Comparison of ENCODE assay signal across 10 mouse cellular contexts in the genomic region with DNA sequence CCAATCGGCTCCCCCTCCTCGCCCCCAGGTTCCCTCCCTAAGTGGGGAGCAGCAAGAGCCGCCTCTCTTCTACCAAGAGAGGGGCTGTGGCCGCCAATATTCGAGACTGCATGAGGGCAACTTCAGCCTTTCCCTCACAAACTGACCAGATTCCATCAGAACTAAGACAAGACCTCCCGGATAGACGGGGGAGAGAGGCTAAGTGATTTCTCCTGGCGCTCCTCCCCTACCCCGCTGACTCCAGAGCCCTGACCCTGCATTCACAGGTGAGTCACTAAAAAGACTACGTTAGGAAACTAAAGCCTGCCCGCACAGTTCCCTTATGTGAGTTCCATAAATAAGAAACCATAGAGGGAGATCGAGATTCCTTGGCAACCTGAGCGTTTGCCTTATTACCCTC. TPM values are rescaled to one million over a fixed set of nuclear protein-coding genes. Genes with fewer than 3 reads are reported as not detected.
DNase-seq lines count a peak whose midpoint lies in the region; ATAC-seq and TF ChIP-seq lines count a peak whose summit lies in the region.
"Had no signal": no experiment of that assay in that cellular context is flagged by ENCODE, and none has a peak within 500 bp of the region (broad histone marks: within the 10 kb centered on the region; RNA-seq: fewer than 3 reads in every experiment).

No protein-coding gene starts in this region.

- H3K27ac ChIP-seq in heart, adult 2 months: peak overlapping the region; percentile 26
- H3K27ac ChIP-seq in lung, embryonic 16.5 days (ENCODE audit: low read length): peak overlapping the region; percentile 36; the same call in 1 of the 2 replicates
- peak overlapping the region; percentile 24 for H3K27ac ChIP-seq in hindbrain, embryonic 16.5 days (ENCODE audit: low read depth, low read length)
- H3K27ac ChIP-seq in stomach, embryonic 14.5 days (ENCODE audit: low read length): peak overlapping the region; percentile 33; the same call in 1 of the 2 replicates

- 63% methylated on average over 13 of the region's 13 CpGs for WGBS in heart, adult 2 months
- 60% methylated on average over 13 of the region's 13 CpGs for WGBS in lung, embryonic 16.5 days
- 49% methylated on average over 13 of the region's 13 CpGs for WGBS in hindbrain, embryonic 16.5 days
- WGBS in stomach, embryonic 14.5 days: 59% methylated on average over 13 of the region's 13 CpGs

- no peak overlapping the region; the same call in 1 of the 2 replicates for H3K4me3 ChIP-seq in heart, adult 2 months
- H3K4me3 ChIP-seq in lung, embryonic 16.5 days (ENCODE audit: low read length): peak overlapping the region; percentile 72
- peak overlapping the region; percentile 48 for H3K4me3 ChIP-seq in hindbrain, embryonic 16.5 days (ENCODE audit: low read length)
- peak overlapping the region; percentile 64 for H3K4me3 ChIP-seq in stomach, embryonic 14.5 days (ENCODE audit: low read depth, low read length)

- TF ChIP-seq EP300 in heart, adult 2 months (IDR thresholded peaks at IDR 0.05; ENCODE audit: insufficient read depth, low read depth, low read length): no peak

- peaks cover 6% of the 10 kb centered on the region for H3K27me3 ChIP-seq in heart, adult 2 months (ENCODE audit: control insufficient read depth, insufficient read depth, low read length)
- peaks cover 3% of the 10 kb centered on the region; the same call in 1 of the 2 replicates for H3K27me3 ChIP-seq in lung, embryonic 16.5 days (ENCODE audit: control insufficient read depth, insufficient read depth, low read depth, low read length)
- peaks cover 8% of the 10 kb centered on the region for H3K27me3 ChIP-seq in hindbrain, embryonic 16.5 days (replicated peaks; ENCODE audit: control insufficient read depth, insufficient read depth, low read length)
- H3K27me3 ChIP-seq in stomach, embryonic 14.5 days (ENCODE audit: control insufficient read depth, insufficient read depth, low read length): no peaks in the 10 kb centered on the region

- no peaks in the 10 kb centered on the region for H3K79me2 ChIP-seq in heart, adult 2 months (replicated peaks; ENCODE audit: control insufficient read depth, insufficient read depth, low read length)

- no peak for TF ChIP-seq CTCF in heart, adult 2 months (IDR thresholded peaks at IDR 0.05)

- DNase-seq in heart, adult 2 months: no peak
- DNase-seq in heart, postnatal 4 days: no peak
- DNase-seq in lung, postnatal 10 days: no peak
- DNase-seq in right cerebral cortex, postnatal 36 days (ENCODE audit: low spot score in 2 of 2): no peak
- DNase-seq in layer of hippocampus, adult 9-11 months: no peak
- DNase-seq: right cerebral cortex, postnatal 25 days had no signal

- TF ChIP-seq POLR2A in heart, adult 2 months (IDR thresholded peaks at IDR 0.05; ENCODE audit: insufficient read depth, low read depth, low read length): no peak

- intact Hi-C loops in heart, adult 2 months (cut with DNase I): loop anchor here (5.0 kb wide), 1 partner anchor 65 kb away; no protein-coding TSS in a partner anchor

- H3K9me3 ChIP-seq in lung, embryonic 16.5 days (ENCODE audit: control insufficient read depth, low read length): no peaks in the 10 kb centered on the region
- H3K9me3 ChIP-seq in hindbrain, embryonic 16.5 days (ENCODE audit: control insufficient read depth, low read length): no peaks in the 10 kb centered on the region
- H3K9me3 ChIP-seq in stomach, embryonic 14.5 days (ENCODE audit: control insufficient read depth, low read depth, low read length): no peaks in the 10 kb centered on the region

- H3K4me1 ChIP-seq in heart, adult 2 months (ENCODE audit: control insufficient read depth, insufficient read depth, low read length): peaks cover 3% of the 10 kb centered on the region; the same call in 1 of the 2 replicates
- peaks cover 36% of the 10 kb centered on the region for H3K4me1 ChIP-seq in lung, embryonic 16.5 days (replicated peaks; ENCODE audit: control insufficient read depth, insufficient read depth, low read length)
- peaks cover 14% of the 10 kb centered on the region for H3K4me1 ChIP-seq in hindbrain, embryonic 16.5 days (ENCODE audit: control insufficient read depth, insufficient read depth, low read depth, low read length)
- H3K4me1 ChIP-seq in stomach, embryonic 14.5 days (ENCODE audit: control insufficient read depth, insufficient read depth, low read length): peaks cover 30% of the 10 kb centered on the region

- H3K4me2 ChIP-seq in lung, embryonic 16.5 days (ENCODE audit: low read depth, low read length): peak overlapping the region; percentile 97
- H3K4me2 ChIP-seq in hindbrain, embryonic 16.5 days (ENCODE audit: low read length): peak overlapping the region; percentile 66
- peak overlapping the region; percentile 92 for H3K4me2 ChIP-seq in stomach, embryonic 14.5 days (replicated peaks; ENCODE audit: low read depth, low read length)

- H3K9ac ChIP-seq in heart, adult 2 months (ENCODE audit: low read depth, low read length): no peak overlapping the region
- H3K9ac ChIP-seq in lung, embryonic 16.5 days (ENCODE audit: low read length): peak overlapping the region; percentile 72
- H3K9ac ChIP-seq in hindbrain, embryonic 16.5 days (ENCODE audit: low read depth, low read length): peak overlapping the region; percentile 52
- 0 out of 2 replicates have a peak overlapping the region, but pooled peaks have one; percentile 15 for H3K9ac ChIP-seq in stomach, embryonic 14.5 days (replicated peaks; ENCODE audit: low read depth, low read length)

- H3K36me3 ChIP-seq in heart, adult 2 months (ENCODE audit: control insufficient read depth, insufficient read depth, low read length): no peaks in the 10 kb centered on the region
- no peaks in the 10 kb centered on the region for H3K36me3 ChIP-seq in lung, embryonic 16.5 days (ENCODE audit: control insufficient read depth, insufficient read depth, low read length)
- H3K36me3 ChIP-seq in hindbrain, embryonic 16.5 days (ENCODE audit: control insufficient read depth, insufficient read depth, low read length): no peaks in the 10 kb centered on the region
- no peaks in the 10 kb centered on the region for H3K36me3 ChIP-seq in stomach, embryonic 14.5 days (ENCODE audit: control insufficient read depth, insufficient read depth, low read length)
- H3K36me3 ChIP-seq: G1E had no signal

- ATAC-seq in lung, embryonic 16.5 days (ENCODE audit: low read depth): no peak
- no peak for ATAC-seq in hindbrain, embryonic 16.5 days
- ATAC-seq in stomach, embryonic 14.5 days (ENCODE audit: insufficient number of reproducible peaks, insufficient read depth, low FRiP score, low read depth): no peak

RNA-seq across cellular contexts. Expression of gene Afap1l2, which starts 1.2 kb away (rescaled TPM):
- total RNA-seq in heart, adult 2 months (2021): 1 to 10 TPM; 3.6 TPM
- 1.8 and 2.9 TPM in 2 replicates for polyA plus RNA-seq in heart, adult 2 months (2012; rRNA removed)
- 10 to 100 TPM; 10.1 to 11.9 TPM for total RNA-seq in heart, postnatal 4 days (2021)
- 29.0 and 31.3 TPM in 2 replicates for polyA plus RNA-seq in lung, embryonic 16.5 days (2015; fragmentation: Nextera tagmentation; extraction: Ambion mirVana)
- polyA plus RNA-seq in hindbrain, embryonic 16.5 days (2015; fragmentation: Nextera tagmentation; extraction: Ambion mirVana): 13.9 and 16.4 TPM in 2 replicates
- 24.6 and 28.5 TPM in 2 replicates for polyA plus RNA-seq in stomach, embryonic 14.5 days (2014; fragmentation: Nextera tagmentation; extraction: Ambion mirVana)
- polyA plus RNA-seq: G1E had no signal
